Mouse (Mus musculus): ENCODE measurements at regions not wholly inside any gene's neighbourhood (a gene's known extent, or its start where the extent isn't known, plus 50 kb on each side); places are given as distances from the start of the nearest gene placed in this dataset.

DNA sequence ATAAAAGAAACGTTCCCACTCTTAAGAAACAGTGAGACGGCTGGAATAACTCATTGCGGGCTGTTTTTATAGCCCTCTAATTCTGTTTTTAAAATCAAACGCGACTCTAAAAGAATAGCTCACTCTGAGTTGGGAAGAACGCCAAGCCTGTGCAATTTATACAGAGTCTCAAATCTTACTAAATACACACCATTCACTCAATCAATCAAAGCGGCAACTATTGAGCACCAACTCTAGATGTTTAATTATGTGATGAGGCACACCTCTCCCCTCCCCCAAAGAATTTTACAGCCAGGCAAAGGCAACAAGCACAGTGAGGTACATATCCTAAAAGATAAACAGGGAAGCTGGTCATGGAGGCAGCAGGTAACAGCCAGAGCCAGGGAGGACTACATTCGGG, 362.4 kb upstream of the Map3k7 start:
- Histone ChIP-seq H3K9me3 (ENCODE audit: control insufficient read depth, low read length) (no peaks in the 10 kb centered on the region), H3K9ac (ENCODE audit: low read length) (no peak overlapping the region), H3K4me2 (no peak overlapping the region), H3K4me1 (ENCODE audit: control insufficient read depth, insufficient read depth, low read length) (no peaks in the 10 kb centered on the region), H3K27me3 (ENCODE audit: control insufficient read depth, insufficient read depth, low read length) (no peaks in the 10 kb centered on the region), H3K27ac (ENCODE audit: low read depth, low read length) (no peak overlapping the region), H3K36me3 (ENCODE audit: control insufficient read depth, insufficient read depth, low read length) (no peaks in the 10 kb centered on the region), H3K4me3 (ENCODE audit: low read depth, low read length) (no peak overlapping the region)
- 82% methylated on average over 8 of the region's 8 CpGs for WGBS
- ATAC-seq (ENCODE audit: low FRiP score) (no peak), DNase-seq (ENCODE audit: low spot score, missing footprints) (no peak)

DNA sequence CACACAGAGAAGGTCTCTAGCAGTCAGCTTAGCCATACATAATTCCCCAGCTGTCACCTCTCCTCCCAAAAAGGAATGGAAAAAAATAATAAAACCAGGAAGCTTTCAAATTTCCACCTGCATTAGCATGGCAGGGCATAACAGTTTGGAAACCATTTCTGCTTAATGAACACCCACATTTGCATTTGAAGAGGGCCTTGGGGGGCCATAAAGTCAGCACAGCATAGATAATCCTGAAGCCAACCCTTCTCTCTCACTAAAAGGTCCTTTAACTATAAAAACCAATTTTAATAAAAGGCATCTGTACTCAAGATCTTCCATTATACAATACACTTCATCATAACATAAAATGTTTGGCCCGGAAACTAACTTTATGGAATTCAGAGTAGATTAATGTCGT, 360.1 kb upstream of the Map3k7 start:
- 95% methylated on average over 2 of the region's 2 CpGs for WGBS
- no peak overlapping the region for H3K27ac ChIP-seq (ENCODE audit: low read depth, low read length)
- H3K4me3 ChIP-seq (ENCODE audit: low read depth, low read length): no peak overlapping the region
- ATAC-seq (ENCODE audit: low FRiP score): no peak
- no peaks in the 10 kb centered on the region for H3K4me1 ChIP-seq (ENCODE audit: control insufficient read depth, insufficient read depth, low read length)
- no peak overlapping the region for H3K4me2 ChIP-seq
- H3K9me3 ChIP-seq (ENCODE audit: control insufficient read depth, low read length): no peaks in the 10 kb centered on the region
- no peak for DNase-seq (ENCODE audit: low spot score, missing footprints)
- no peaks in the 10 kb centered on the region for H3K36me3 ChIP-seq (ENCODE audit: control insufficient read depth, insufficient read depth, low read length)
- H3K27me3 ChIP-seq (ENCODE audit: control insufficient read depth, insufficient read depth, low read length): no peaks in the 10 kb centered on the region
- H3K9ac ChIP-seq (ENCODE audit: low read length): no peak overlapping the region

DNA sequence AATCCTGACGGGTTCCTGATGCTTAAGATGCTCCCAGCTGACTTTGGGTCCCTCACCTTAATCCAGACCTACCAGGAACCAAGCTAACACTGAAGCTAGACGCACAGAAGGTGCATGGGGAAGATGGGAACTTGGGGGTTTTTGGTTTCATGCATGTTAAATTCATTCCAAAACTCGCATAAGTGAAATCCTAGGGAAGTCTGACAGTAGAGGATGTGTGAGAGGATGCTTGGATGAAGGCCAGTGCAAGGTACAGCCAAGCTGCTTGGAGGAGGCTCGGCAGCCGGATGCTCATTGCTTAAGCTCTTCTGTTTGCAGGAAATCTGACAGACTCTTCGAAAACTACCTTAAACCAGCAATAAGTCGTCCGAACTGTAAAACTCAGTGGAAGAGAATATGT, 355.1 kb upstream of the Map3k7 start:
- Histone ChIP-seq H3K4me1 (ENCODE audit: control insufficient read depth, insufficient read depth, low read length) (peaks cover 14% of the 10 kb centered on the region), H3K9me3 (ENCODE audit: control insufficient read depth, low read length) (no peaks in the 10 kb centered on the region), H3K36me3 (ENCODE audit: control insufficient read depth, insufficient read depth, low read length) (no peaks in the 10 kb centered on the region), H3K9ac (ENCODE audit: low read length) (no peak overlapping the region), H3K4me3 (ENCODE audit: low read depth, low read length) (no peak overlapping the region), H3K27ac (ENCODE audit: low read depth, low read length) (no peak overlapping the region), H3K4me2 (no peak overlapping the region), H3K27me3 (ENCODE audit: control insufficient read depth, insufficient read depth, low read length) (no peaks in the 10 kb centered on the region)
- DNase-seq (ENCODE audit: low spot score, missing footprints) (no peak), ATAC-seq (ENCODE audit: low FRiP score) (no peak)
- 89% methylated on average over 8 of the region's 8 CpGs for WGBS

DNA sequence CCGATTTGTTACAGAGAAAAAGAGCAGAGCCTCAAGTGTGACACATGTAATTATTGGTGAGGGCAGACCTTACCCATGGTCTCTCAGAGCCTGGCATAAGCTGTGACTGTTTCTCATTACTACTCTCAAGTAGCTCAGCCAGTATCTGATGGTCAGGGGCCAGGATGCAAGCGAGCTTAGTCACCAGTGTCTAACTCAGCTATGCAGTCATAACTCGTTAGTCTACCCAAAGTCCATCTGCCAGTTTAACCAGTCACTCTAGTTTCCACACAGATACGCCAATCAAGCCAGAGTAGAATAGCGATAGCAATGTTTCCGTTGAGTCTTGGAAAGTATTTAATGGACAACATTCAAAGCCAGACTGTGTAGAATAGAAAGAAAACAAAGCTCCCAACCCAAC, 354.3 kb upstream of the Map3k7 start:
- Histone ChIP-seq H3K9me3 (ENCODE audit: control insufficient read depth, low read length) (no peaks in the 10 kb centered on the region), H3K4me3 (ENCODE audit: low read depth, low read length) (no peak overlapping the region), H3K27ac (ENCODE audit: low read depth, low read length) (no peak overlapping the region), H3K4me2 (no peak overlapping the region), H3K27me3 (ENCODE audit: control insufficient read depth, insufficient read depth, low read length) (no peaks in the 10 kb centered on the region), H3K36me3 (ENCODE audit: control insufficient read depth, insufficient read depth, low read length) (no peaks in the 10 kb centered on the region), H3K9ac (ENCODE audit: low read length) (no peak overlapping the region), H3K4me1 (ENCODE audit: control insufficient read depth, insufficient read depth, low read length) (peaks cover 14% of the 10 kb centered on the region)
- no peak for DNase-seq (ENCODE audit: low spot score, missing footprints)
- WGBS: 88% methylated on average over 6 of the region's 6 CpGs
- ATAC-seq (ENCODE audit: low FRiP score): no peak

DNA sequence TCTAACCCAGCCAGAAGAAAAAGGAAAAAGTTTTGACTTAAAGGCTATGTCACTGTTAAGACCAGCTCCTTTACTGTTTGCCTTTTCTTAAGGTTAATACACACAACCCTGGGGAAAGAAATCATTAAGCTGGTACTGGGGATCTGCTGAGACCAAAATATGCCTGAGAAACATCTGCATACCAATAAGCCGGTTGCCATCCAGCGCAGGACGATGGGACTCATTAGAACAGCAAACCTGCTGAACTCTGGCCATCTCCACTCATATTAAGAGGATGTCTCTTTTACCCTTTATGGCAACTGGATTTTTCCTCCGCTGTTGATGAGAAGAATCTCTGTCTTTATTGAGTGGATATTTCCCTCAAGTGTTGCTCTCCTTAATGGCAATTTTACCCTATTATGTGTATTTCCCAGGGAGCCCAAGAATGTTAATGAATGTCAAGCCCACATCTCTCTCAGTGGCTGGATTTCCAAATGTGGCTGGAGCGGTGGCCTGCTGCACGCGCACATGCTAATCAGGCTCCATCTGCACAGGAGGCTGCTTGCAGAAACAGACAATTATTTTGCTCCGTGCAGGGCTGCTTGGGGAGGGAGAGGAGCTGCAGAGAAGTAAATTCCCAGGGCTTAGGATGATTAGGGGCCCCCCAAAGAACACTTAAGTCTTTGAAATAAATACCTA, 351.6 kb upstream of the Map3k7 start:
- peak; percentile 89 for ATAC-seq (ENCODE audit: low FRiP score)
- H3K4me1 ChIP-seq (ENCODE audit: control insufficient read depth, insufficient read depth, low read length): peaks cover 14% of the 10 kb centered on the region
- no peaks in the 10 kb centered on the region for H3K36me3 ChIP-seq (ENCODE audit: control insufficient read depth, insufficient read depth, low read length)
- no peak overlapping the region; the same call in 1 of the 2 replicates for H3K27ac ChIP-seq (ENCODE audit: low read depth, low read length)
- 20% methylated on average over 8 of the region's 8 CpGs for WGBS
- no peaks in the 10 kb centered on the region for H3K27me3 ChIP-seq (ENCODE audit: control insufficient read depth, insufficient read depth, low read length)
- H3K4me2 ChIP-seq: 0 out of 2 replicates have a peak overlapping the region, but pooled peaks have one; percentile 17
- no peaks in the 10 kb centered on the region for H3K9me3 ChIP-seq (ENCODE audit: control insufficient read depth, low read length)
- H3K4me3 ChIP-seq (ENCODE audit: low read depth, low read length): no peak overlapping the region
- DNase-seq (ENCODE audit: low spot score, missing footprints): peak; percentile 89
- no peak overlapping the region for H3K9ac ChIP-seq (ENCODE audit: low read length)

DNA sequence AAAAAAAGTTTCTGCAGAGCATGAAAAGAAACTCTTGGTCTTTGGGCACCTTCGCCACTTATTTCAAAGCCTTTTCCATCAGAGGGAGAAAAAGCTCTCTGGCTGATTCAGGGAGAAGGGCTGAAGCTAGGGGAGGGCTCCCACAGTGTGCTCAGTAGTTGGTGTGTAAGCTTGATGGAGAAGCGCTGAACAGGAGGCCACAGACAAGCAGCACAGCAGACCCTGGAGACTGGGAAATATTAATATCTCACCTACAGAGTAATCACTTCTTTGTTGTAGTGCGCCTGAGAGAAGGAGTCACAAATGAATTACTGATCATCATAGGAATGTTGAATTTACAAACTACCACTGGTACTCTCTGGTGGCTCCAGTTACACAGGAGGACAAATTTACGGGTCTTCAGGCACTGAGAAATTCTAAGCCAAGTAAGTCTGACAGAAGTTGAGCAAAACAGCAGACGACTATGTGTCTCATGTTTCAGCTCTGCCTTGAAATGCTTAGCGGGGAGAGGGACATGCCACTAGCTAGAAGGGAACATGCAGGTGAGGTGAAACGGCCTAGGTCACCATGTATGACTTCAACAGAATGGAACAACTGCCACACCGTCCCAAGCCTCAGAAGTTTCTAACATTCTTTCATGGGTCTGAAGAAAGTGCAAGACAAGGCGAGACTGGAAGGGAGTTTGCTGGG, 350.9 kb upstream of the Map3k7 start:
- Histone ChIP-seq H3K4me2 (0 out of 2 replicates have a peak overlapping the region, but pooled peaks have one; percentile 17), H3K36me3 (ENCODE audit: control insufficient read depth, insufficient read depth, low read length) (no peaks in the 10 kb centered on the region), H3K9ac (ENCODE audit: low read length) (no peak overlapping the region), H3K4me1 (ENCODE audit: control insufficient read depth, insufficient read depth, low read length) (peaks cover 14% of the 10 kb centered on the region), H3K27me3 (ENCODE audit: control insufficient read depth, insufficient read depth, low read length) (no peaks in the 10 kb centered on the region), H3K9me3 (ENCODE audit: control insufficient read depth, low read length) (no peaks in the 10 kb centered on the region), H3K27ac (ENCODE audit: low read depth, low read length) (no peak overlapping the region; the same call in 1 of the 2 replicates), H3K4me3 (ENCODE audit: low read depth, low read length) (no peak overlapping the region)
- DNase-seq (ENCODE audit: low spot score, missing footprints): peak; percentile 88
- peak; percentile 56 for ATAC-seq (ENCODE audit: low FRiP score)
- WGBS: 57% methylated on average over 9 of the region's 9 CpGs

DNA sequence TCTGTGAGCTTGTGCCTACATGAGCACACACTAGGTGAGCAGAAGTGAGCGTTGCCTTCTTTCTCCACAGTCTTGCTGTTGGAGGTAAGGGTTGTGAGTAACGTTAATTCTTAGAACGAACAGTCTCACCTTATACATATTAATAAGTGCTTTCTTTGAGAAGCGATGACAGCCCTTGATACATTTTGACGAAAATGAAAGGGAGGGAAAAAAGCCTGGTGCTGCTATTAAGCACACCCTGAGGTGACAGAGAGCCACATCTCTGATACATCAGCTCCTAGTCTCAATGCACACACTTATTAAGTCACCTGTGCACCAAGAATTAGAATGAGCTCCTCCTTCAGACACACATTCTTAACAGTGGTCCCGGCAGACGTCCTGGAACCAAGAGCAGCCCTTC, 346.3 kb upstream of the Map3k7 start:
- H3K4me3 ChIP-seq (ENCODE audit: low read depth, low read length): no peak overlapping the region
- DNase-seq (ENCODE audit: low spot score, missing footprints) (no peak), ATAC-seq (ENCODE audit: low FRiP score) (no peak)
- H3K36me3 ChIP-seq (ENCODE audit: control insufficient read depth, insufficient read depth, low read length): no peaks in the 10 kb centered on the region
- no peak overlapping the region for H3K27ac ChIP-seq (ENCODE audit: low read depth, low read length)
- H3K4me2 ChIP-seq: no peak overlapping the region
- no peak overlapping the region for H3K9ac ChIP-seq (ENCODE audit: low read length)
- no peaks in the 10 kb centered on the region for H3K27me3 ChIP-seq (ENCODE audit: control insufficient read depth, insufficient read depth, low read length)
- peaks cover 8% of the 10 kb centered on the region for H3K4me1 ChIP-seq (ENCODE audit: control insufficient read depth, insufficient read depth, low read length)
- no peaks in the 10 kb centered on the region for H3K9me3 ChIP-seq (ENCODE audit: control insufficient read depth, low read length)
- WGBS: 76% methylated on average over 7 of the region's 7 CpGs

DNA sequence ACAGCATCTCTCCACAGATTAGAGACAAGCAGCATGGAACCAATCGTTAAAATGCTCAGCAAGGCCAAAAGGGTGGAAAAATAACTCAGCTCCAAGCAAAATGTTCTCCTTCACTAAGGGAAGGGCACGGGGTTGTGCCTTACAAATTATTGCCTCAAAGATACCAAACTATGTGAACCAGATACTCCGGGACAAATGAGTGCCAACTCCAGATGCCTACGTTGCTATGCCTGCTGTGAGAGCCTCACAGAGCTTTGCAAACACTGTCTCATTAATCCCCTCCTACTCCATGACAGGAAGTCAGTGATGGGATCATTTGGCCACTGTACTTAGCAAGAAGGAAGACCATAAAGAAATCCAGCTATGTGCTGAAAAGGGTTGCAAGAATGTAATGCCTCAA, 345.9 kb upstream of the Map3k7 start:
- Histone ChIP-seq H3K4me3 (ENCODE audit: low read depth, low read length) (no peak overlapping the region), H3K4me2 (no peak overlapping the region), H3K27me3 (ENCODE audit: control insufficient read depth, insufficient read depth, low read length) (no peaks in the 10 kb centered on the region), H3K9ac (ENCODE audit: low read length) (no peak overlapping the region), H3K9me3 (ENCODE audit: control insufficient read depth, low read length) (no peaks in the 10 kb centered on the region), H3K4me1 (ENCODE audit: control insufficient read depth, insufficient read depth, low read length) (peaks cover 4% of the 10 kb centered on the region; the same call in 1 of the 2 replicates), H3K36me3 (ENCODE audit: control insufficient read depth, insufficient read depth, low read length) (no peaks in the 10 kb centered on the region), H3K27ac (ENCODE audit: low read depth, low read length) (no peak overlapping the region)
- 71% methylated on average over 4 of the region's 4 CpGs for WGBS
- DNase-seq (ENCODE audit: low spot score, missing footprints) (no peak), ATAC-seq (ENCODE audit: low FRiP score) (no peak)

DNA sequence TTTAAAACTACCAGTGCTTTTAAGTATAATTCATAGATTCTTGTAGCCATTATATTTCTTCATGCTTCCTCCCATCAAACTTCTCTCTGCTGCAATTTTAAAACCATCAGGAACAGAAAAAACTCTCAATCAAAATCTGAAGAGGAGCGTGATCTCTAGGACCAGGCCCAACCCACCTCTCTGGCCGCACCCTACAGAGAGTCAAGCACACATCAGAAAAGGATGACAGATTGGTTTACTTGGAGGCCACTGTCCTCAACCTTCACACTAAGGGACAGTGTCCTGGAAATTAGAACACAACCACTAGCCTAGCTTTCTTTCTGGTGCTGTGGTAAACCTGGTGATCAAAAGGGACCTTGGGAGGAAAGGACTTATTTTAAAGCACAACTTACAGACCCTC, 342.7 kb upstream of the Map3k7 start:
- no peaks in the 10 kb centered on the region for H3K9me3 ChIP-seq (ENCODE audit: control insufficient read depth, low read length)
- H3K9ac ChIP-seq (ENCODE audit: low read length): no peak overlapping the region
- ATAC-seq (ENCODE audit: low FRiP score) (no peak), DNase-seq (ENCODE audit: low spot score, missing footprints) (peak; percentile 57)
- H3K4me1 ChIP-seq (ENCODE audit: control insufficient read depth, insufficient read depth, low read length): no peaks in the 10 kb centered on the region
- H3K27ac ChIP-seq (ENCODE audit: low read depth, low read length): no peak overlapping the region
- H3K4me3 ChIP-seq (ENCODE audit: low read depth, low read length): no peak overlapping the region
- no peak overlapping the region for H3K4me2 ChIP-seq
- H3K36me3 ChIP-seq (ENCODE audit: control insufficient read depth, insufficient read depth, low read length): no peaks in the 10 kb centered on the region
- 88% methylated on average over 2 of the region's 2 CpGs for WGBS
- H3K27me3 ChIP-seq (ENCODE audit: control insufficient read depth, insufficient read depth, low read length): no peaks in the 10 kb centered on the region

Measured in midbrain, embryonic 11.5 days (tissue).